Mouse (Mus musculus): ENCODE results near the gene Pde5a. TPM values are rescaled to one million over a fixed set of nuclear protein-coding genes. Genes with fewer than 3 reads are reported as not detected.

The Pde5a gene
- polyA plus RNA-seq, 1 experiment from 2014 or later: 3.2 TPM

GRCm38 (mm10) chr3:122788314-122788713 lies 59.6 kb downstream of the Pde5a start:
- no peaks in the 10 kb centered on the region for H3K9me3 ChIP-seq (ENCODE audit: control insufficient read depth, low read length)
- no peak overlapping the region for H3K4me2 ChIP-seq (ENCODE audit: low read depth)
- WGBS: 93% methylated on average over 9 of the region's 9 CpGs
- H3K9ac ChIP-seq (ENCODE audit: low read length): no peak overlapping the region
- no peak overlapping the region for H3K4me3 ChIP-seq (ENCODE audit: low read depth, low read length)
- H3K27me3 ChIP-seq (ENCODE audit: control insufficient read depth, insufficient read depth, low read length): no peaks in the 10 kb centered on the region
- no peak overlapping the region for H3K27ac ChIP-seq (ENCODE audit: low read depth, low read length)
- no peak for ATAC-seq (ENCODE audit: insufficient read depth, low FRiP score, low TSS enrichment)
- no peaks in the 10 kb centered on the region for H3K36me3 ChIP-seq (ENCODE audit: control insufficient read depth, insufficient read depth, low read length)
- no peak for DNase-seq (ENCODE audit: low spot score)
- H3K4me1 ChIP-seq (ENCODE audit: control insufficient read depth, insufficient read depth, low read length): no peaks in the 10 kb centered on the region

DNA sequence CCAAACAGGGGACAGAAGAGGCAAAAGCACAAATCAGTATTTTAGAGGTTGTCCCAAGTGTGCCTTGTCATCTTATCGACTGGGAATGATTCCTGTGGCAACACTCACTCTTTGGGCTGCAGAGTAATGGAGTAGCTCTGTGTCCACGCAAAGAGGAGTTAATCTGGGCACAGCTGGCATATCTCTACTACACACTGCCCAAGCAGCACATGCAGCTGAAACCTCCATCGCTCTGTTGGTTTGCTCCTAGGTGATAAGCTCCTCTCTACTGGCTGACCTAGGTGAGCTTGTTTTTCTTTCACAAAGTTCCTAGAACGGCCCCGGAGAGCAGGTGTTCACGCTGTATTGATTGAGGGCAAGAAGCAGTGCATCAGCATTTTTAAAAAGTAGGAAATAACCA lies 60.8 kb downstream of the Pde5a start:
- Histone ChIP-seq H3K4me2 (ENCODE audit: low read depth) (no peak overlapping the region), H3K4me1 (ENCODE audit: control insufficient read depth, insufficient read depth, low read length) (no peaks in the 10 kb centered on the region), H3K27me3 (ENCODE audit: control insufficient read depth, insufficient read depth, low read length) (no peaks in the 10 kb centered on the region), H3K9ac (ENCODE audit: low read length) (no peak overlapping the region), H3K9me3 (ENCODE audit: control insufficient read depth, low read length) (no peaks in the 10 kb centered on the region), H3K36me3 (ENCODE audit: control insufficient read depth, insufficient read depth, low read length) (no peaks in the 10 kb centered on the region), H3K27ac (ENCODE audit: low read depth, low read length) (no peak overlapping the region), H3K4me3 (ENCODE audit: low read depth, low read length) (no peak overlapping the region)
- no peak for ATAC-seq (ENCODE audit: insufficient read depth, low FRiP score, low TSS enrichment)
- WGBS: 96% methylated on average over 6 of the region's 6 CpGs
- no peak for DNase-seq (ENCODE audit: low spot score)

DNA sequence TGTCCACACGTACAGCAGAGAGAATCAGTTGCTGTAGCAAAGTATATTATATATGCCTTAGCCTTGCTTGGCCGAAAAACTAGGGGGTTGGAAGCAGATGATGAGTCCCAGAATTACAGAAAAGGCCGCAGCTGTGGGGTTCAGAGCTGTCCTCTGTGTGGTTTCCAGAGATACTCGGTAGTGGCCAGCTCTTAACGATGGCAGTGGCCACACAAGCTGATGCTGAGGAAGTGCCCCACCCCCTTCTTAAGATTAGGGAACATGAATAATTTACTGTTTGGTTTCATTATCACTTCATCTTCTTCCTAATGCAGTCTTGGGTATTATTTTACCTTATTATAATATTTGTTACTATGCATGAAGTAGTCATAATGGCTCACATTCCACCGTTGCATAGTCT lies 71.3 kb downstream of the Pde5a start:
- 84% methylated on average over 6 of the region's 6 CpGs for WGBS
- no peak overlapping the region for H3K9ac ChIP-seq (ENCODE audit: low read length)
- no peak overlapping the region for H3K4me2 ChIP-seq (ENCODE audit: low read depth)
- H3K36me3 ChIP-seq (ENCODE audit: control insufficient read depth, insufficient read depth, low read length): no peaks in the 10 kb centered on the region
- DNase-seq (ENCODE audit: low spot score) (no peak), ATAC-seq (ENCODE audit: insufficient read depth, low FRiP score, low TSS enrichment) (no peak)
- no peaks in the 10 kb centered on the region for H3K9me3 ChIP-seq (ENCODE audit: control insufficient read depth, low read length)
- H3K4me3 ChIP-seq (ENCODE audit: low read depth, low read length): no peak overlapping the region
- no peaks in the 10 kb centered on the region; the same call in 1 of the 2 replicates for H3K4me1 ChIP-seq (ENCODE audit: control insufficient read depth, insufficient read depth, low read length)
- H3K27ac ChIP-seq (ENCODE audit: low read depth, low read length): no peak overlapping the region
- H3K27me3 ChIP-seq (ENCODE audit: control insufficient read depth, insufficient read depth, low read length): no peaks in the 10 kb centered on the region

- Histone ChIP-seq H3K9me3 (ENCODE audit: control insufficient read depth, low read length) (no peaks in the 10 kb centered on the region), H3K4me3 (ENCODE audit: low read depth, low read length) (no peak overlapping the region), H3K4me1 (ENCODE audit: control insufficient read depth, insufficient read depth, low read length) (no peaks in the 10 kb centered on the region; the same call in 1 of the 2 replicates), H3K9ac (ENCODE audit: low read length) (no peak overlapping the region), H3K27ac (ENCODE audit: low read depth, low read length) (no peak overlapping the region), H3K36me3 (ENCODE audit: control insufficient read depth, insufficient read depth, low read length) (no peaks in the 10 kb centered on the region), H3K27me3 (ENCODE audit: control insufficient read depth, insufficient read depth, low read length) (no peaks in the 10 kb centered on the region), H3K4me2 (ENCODE audit: low read depth) (no peak overlapping the region)
- WGBS: 73% methylated on average over 10 of the region's 10 CpGs
- ATAC-seq (ENCODE audit: insufficient read depth, low FRiP score, low TSS enrichment) (no peak), DNase-seq (ENCODE audit: low spot score) (no peak)
Measured at GRCm38 (mm10) chr3:122800553-122801435, 72.0 kb downstream of the Pde5a start.

DNA sequence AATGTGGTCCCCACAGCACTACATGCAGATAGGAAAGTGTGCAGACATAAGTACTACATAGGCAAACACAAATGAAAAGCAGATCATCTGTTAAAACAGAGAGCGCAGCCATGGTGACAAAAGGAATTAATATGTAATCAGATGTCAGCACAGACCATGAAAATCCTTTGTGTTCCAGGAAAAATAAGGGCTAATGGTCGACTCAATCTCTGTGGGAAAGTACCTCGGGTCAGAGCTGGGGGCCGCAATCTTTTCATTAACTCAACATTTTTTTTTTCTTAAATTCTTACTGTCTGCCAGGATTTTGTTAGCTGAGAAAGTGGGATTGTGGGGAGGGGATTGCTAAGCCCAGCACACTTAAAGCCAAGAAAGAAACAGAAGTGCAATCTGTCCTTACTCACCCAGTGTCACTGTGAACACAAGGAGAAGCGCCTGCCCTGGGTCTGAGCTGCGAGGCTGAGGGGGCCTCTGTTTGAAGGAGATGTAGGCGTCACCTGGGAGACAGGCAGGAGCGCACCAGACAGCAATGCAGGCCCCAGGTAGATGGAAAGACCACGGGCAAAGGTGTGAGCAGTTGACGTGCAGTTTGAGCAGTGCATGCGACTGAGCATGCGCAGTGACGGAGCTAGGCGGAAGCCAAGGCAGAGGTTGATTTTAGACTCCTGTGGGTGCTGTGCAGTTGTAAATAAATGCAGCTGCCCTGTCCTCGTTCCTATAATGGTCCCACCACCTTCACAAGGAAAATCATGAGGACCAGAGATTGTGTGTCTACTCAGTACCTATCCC lies 72.9 kb downstream of the Pde5a start:
- Histone ChIP-seq H3K4me2 (ENCODE audit: low read depth) (no peak overlapping the region), H3K36me3 (ENCODE audit: control insufficient read depth, insufficient read depth, low read length) (no peaks in the 10 kb centered on the region), H3K9me3 (ENCODE audit: control insufficient read depth, low read length) (no peaks in the 10 kb centered on the region), H3K4me1 (ENCODE audit: control insufficient read depth, insufficient read depth, low read length) (no peaks in the 10 kb centered on the region; the same call in 1 of the 2 replicates), H3K27ac (ENCODE audit: low read depth, low read length) (no peak overlapping the region), H3K9ac (ENCODE audit: low read length) (no peak overlapping the region), H3K4me3 (ENCODE audit: low read depth, low read length) (no peak overlapping the region), H3K27me3 (ENCODE audit: control insufficient read depth, insufficient read depth, low read length) (no peaks in the 10 kb centered on the region)
- DNase-seq (ENCODE audit: low spot score) (no peak), ATAC-seq (ENCODE audit: insufficient read depth, low FRiP score, low TSS enrichment) (no peak)
- 82% methylated on average over 15 of the region's 15 CpGs for WGBS

DNA sequence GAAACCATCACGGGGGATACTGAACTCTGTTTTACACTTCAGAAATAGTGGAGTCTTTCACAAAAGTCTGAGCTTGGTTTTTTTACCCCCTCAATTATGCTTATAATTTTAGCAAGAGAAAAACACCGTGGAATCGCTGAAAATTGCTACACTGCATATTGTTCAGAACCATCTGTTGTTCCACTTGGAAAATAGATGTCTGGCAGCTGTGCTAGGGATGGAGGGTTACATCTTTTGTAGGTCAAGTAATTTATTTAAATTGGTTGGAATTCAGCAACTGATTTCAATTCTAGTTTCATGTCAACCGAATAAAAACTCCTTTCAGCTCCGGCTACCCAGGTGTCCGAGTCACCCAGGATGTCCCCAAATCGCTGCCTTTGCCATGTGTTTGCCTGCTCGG lies 78.6 kb downstream of the Pde5a start:
- H3K4me1 ChIP-seq (ENCODE audit: control insufficient read depth, insufficient read depth, low read length): no peaks in the 10 kb centered on the region
- no peaks in the 10 kb centered on the region for H3K36me3 ChIP-seq (ENCODE audit: control insufficient read depth, insufficient read depth, low read length)
- H3K27ac ChIP-seq (ENCODE audit: low read depth, low read length): no peak overlapping the region
- DNase-seq (ENCODE audit: low spot score) (no peak), ATAC-seq (ENCODE audit: insufficient read depth, low FRiP score, low TSS enrichment) (no peak)
- no peak overlapping the region for H3K4me3 ChIP-seq (ENCODE audit: low read depth, low read length)
- H3K9me3 ChIP-seq (ENCODE audit: control insufficient read depth, low read length): no peaks in the 10 kb centered on the region
- no peak overlapping the region for H3K4me2 ChIP-seq (ENCODE audit: low read depth)
- H3K27me3 ChIP-seq (ENCODE audit: control insufficient read depth, insufficient read depth, low read length): no peaks in the 10 kb centered on the region
- no peak overlapping the region for H3K9ac ChIP-seq (ENCODE audit: low read length)
- 87% methylated on average over 8 of the region's 8 CpGs for WGBS

GRCm38 (mm10) chr3:122810090-122810863 lies 81.5 kb downstream of the Pde5a start:
- Histone ChIP-seq H3K9ac (ENCODE audit: low read length) (no peak overlapping the region), H3K36me3 (ENCODE audit: control insufficient read depth, insufficient read depth, low read length) (no peaks in the 10 kb centered on the region), H3K27me3 (ENCODE audit: control insufficient read depth, insufficient read depth, low read length) (no peaks in the 10 kb centered on the region), H3K4me3 (ENCODE audit: low read depth, low read length) (no peak overlapping the region), H3K9me3 (ENCODE audit: control insufficient read depth, low read length) (no peaks in the 10 kb centered on the region), H3K4me1 (ENCODE audit: control insufficient read depth, insufficient read depth, low read length) (no peaks in the 10 kb centered on the region), H3K27ac (ENCODE audit: low read depth, low read length) (no peak overlapping the region), H3K4me2 (ENCODE audit: low read depth) (no peak overlapping the region)
- no peak for ATAC-seq (ENCODE audit: insufficient read depth, low FRiP score, low TSS enrichment)
- 92% methylated on average over 2 of the region's 2 CpGs for WGBS
- no peak for DNase-seq (ENCODE audit: low spot score)

DNA sequence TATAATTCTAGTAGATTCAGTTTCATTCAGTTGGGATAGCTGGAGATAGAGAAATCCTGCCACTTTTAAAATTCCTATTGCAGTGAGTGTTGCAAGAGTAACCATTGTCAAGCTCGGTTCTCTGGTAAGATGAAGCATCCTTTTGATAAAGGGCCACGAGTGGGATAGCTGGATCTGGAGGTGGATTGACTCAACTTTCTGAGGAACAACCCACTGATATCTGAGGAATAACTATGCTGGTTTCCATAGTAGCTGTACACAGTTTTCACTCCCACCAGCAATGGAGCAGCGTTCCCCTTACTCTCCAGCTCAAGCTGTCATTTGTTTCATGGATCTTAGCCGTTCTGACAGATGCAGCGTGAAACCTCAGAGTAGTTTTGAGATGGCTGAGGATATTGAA lies 82.2 kb downstream of the Pde5a start:
- ATAC-seq (ENCODE audit: insufficient read depth, low FRiP score, low TSS enrichment): no peak
- H3K27me3 ChIP-seq (ENCODE audit: control insufficient read depth, insufficient read depth, low read length): no peaks in the 10 kb centered on the region
- H3K27ac ChIP-seq (ENCODE audit: low read depth, low read length): no peak overlapping the region
- no peaks in the 10 kb centered on the region for H3K9me3 ChIP-seq (ENCODE audit: control insufficient read depth, low read length)
- H3K4me3 ChIP-seq (ENCODE audit: low read depth, low read length): no peak overlapping the region
- H3K9ac ChIP-seq (ENCODE audit: low read length): no peak overlapping the region
- no peak overlapping the region for H3K4me2 ChIP-seq (ENCODE audit: low read depth)
- no peak for DNase-seq (ENCODE audit: low spot score)
- WGBS: 93% methylated on average over 5 of the region's 5 CpGs
- H3K36me3 ChIP-seq (ENCODE audit: control insufficient read depth, insufficient read depth, low read length): no peaks in the 10 kb centered on the region
- no peaks in the 10 kb centered on the region for H3K4me1 ChIP-seq (ENCODE audit: control insufficient read depth, insufficient read depth, low read length)
